Mouse (Mus musculus): ENCODE data around the gene Nars2.

Gene Nars2

DNA sequence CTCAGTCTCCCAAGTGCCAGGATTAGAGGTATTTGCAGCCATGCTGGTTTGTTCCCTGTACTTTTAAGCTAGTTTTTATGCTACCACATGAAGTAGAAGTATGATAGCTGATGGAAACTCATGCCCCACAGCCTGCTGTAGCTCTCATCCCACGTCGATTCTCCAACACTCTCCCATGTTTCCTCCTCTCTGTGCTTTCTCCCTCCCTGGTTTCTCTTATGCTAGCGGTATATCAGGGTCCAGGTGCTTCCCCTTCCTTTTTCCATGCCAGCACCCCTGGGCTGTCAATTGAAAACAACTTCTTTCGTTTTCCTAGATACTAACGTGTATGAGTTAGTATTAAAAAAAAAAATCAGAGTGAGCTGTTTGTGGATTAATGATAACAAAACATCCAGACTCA lies 120.8 kb downstream of the Nars2 start:
- no peak for DNase-seq (ENCODE audit: extremely low spot score, low spot score)

DNA sequence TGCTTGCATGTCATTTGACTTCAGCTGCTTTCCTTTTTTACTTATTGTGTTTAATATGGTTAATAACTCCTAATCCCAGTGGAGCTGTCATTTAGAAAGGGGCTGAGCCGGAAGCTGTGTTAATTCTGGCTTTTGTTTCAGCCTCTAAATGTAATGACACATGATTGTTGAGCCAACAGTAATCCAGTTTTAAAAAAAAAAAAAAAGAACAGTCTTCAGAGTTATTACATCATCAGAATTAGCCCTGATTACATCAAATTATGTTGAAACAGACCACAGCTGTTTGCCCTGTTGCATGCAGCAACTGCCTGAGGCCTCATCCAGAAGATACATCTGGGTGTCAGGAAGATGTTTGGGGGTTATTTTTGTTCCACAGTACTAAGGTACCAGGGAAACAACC lies 123.7 kb downstream of the Nars2 start:
- DNase-seq (ENCODE audit: extremely low spot score, low spot score): no peak

DNA sequence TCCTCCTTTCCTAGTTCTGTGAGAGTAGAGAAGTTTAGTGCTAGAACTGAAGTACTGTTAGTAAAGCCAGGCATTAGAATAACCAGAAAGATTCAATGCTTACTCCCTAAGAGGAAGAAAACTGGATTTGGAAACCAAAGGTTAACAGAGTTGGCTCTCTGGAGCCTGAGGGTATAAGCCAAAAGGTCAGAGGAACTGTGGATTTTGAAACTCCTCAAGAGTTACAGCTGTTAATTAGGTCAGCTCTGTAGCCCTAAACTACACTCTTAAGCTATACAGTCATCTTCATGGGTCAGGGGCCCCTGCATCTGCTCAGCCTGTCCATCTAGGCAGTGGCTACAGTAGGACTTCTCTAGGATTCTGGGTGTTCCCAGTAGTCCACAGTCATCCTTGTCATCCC lies 125.7 kb downstream of the Nars2 start:
- no peak for DNase-seq (ENCODE audit: extremely low spot score, low spot score)

DNA sequence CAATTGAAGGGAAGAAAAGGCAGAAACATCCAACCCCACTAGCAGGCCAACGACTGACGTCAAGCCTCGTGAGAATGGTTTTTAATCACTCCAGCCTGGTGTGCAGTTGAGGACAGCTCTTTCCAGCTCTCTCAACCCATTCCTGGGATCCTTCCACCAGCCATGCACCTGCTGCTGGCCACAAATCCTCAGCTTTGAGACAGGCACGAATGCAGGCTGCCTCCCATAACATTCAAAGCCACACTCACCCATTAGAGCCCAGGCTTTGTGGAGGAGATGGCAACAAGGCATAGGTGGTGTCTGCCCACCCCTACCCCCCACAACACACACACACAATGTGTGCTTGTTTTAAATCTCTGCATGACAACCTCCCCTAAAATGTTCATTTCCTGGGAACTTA lies 127.4 kb downstream of the Nars2 start:
- peak; percentile 13 for DNase-seq (ENCODE audit: extremely low spot score, low spot score)

DNA sequence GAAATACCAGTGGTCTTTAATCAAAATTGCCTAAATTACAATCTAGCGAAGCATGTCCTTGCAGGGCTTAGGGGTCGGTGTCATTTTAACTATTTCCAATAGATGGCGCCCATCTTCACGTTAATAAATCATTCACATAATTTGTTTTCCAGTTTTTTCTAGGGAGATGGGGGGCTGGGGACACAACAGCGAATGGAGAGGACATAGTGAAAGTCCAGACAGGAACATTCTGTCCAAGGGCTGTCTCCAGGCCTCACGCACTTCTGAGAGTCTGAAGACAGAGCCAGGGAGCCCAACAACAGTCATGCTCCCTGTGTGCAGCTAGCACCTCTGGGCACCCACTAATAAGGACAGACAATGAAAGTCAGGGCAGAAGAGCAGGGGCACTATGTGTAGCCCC lies 127.8 kb downstream of the Nars2 start:
- DNase-seq (ENCODE audit: extremely low spot score, low spot score): no peak

DNA sequence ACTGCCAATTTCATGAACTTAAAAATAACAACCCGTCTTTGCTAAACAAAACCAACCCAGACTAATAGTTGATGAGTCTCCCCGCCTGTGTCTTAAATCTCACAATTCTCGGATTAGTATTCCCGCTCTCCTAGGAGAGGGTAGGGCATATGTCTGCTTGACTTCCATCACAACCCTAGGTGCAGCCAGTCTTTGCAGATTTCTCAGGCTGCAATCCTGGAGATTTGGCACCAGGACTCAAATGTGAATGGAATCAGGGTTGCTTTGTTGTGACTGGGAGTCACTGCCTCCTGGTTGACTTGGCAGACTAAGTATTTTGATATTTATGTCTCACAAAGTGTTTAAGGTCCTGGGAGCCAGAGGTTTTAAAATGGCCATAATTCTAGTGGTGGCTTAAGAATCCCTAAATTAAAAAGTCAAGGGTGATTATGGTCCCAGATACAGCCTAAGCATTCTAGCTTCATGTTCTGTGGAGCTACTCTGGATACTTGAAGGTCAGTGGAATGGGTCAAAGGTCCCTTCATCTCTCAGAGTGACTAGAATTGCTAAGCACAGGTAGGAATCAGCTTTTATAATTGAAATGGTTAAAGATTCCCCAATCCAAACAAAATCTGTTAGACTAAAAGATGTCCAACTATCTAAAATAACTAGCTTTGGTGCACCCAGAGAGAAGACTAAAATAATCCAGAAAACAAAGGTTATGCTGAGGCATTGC lies 128.5 kb downstream of the Nars2 start:
- no peak for DNase-seq (ENCODE audit: extremely low spot score, low spot score)

DNA sequence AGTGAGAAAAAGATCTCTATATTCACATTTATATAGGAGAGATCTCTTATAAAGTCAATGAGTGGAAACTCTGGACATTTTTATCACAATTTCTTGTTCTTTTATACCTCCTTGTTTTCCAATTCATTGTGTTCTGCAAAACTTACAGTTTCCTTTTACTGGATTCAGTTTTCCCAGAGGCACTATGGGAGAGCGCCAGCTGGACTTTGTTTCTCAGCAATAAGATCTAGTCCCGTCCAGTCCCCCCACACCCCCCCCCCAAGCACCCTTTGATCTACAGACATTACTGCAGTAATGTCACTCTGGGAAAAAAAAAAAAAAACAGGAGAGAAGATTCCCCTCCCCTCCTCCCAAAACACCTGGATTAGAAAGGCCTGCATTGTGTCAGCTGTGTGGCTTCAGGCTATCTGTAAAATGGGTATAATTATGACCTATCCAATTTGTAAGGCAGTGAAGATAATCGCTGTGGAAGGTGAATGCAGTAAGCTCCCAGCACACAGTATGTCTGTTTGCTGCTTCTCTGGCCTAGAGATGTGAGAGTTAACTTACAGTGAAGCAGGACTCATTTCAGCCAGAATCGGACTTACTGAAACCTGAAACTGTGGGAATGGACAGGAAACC lies 129.4 kb downstream of the Nars2 start:
- DNase-seq (ENCODE audit: extremely low spot score, low spot score): no peak

DNA sequence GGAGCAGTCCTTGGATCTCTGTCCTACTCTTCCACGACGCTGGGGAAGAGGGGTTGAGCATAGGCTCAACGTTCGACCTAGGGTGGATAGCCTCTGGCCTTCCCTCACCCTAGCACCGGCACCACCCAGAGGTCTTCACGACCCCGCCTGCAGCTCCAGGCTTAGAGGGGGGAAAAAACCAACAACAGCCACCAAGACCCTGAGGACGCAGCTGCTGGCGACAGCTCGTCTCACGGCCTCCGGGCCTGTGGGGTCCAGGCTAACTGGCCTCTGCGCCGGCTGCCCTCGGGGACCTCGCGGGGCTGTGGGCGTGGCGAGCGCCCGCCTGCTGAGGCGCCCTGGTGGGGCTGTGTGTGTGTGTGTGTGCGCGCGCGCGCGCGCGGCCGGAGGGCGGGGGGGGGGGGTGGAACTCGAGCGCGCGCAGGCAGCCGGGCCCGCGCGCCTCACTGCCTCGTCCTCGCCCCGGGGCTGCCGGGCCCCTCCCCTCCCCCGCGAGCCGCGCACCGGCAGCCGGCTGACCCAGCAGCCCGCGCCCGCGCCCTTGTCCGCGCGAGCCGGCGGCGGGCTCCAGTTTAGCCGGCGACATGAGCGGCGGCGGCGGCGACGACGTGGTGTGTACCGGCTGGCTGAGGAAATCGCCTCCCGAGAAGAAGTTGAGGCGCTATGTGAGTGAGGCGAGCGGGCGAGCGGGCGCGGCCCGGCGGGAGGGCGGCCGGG lies 130.1 kb downstream of the Nars2 start, which contains the start of gene Gab2:
Gene Gab2 (plus strand): TSS at position 345 of the 717 bp plus-strand sequence.
- DNase-seq (ENCODE audit: extremely low spot score, low spot score): peak; percentile 86

DNA sequence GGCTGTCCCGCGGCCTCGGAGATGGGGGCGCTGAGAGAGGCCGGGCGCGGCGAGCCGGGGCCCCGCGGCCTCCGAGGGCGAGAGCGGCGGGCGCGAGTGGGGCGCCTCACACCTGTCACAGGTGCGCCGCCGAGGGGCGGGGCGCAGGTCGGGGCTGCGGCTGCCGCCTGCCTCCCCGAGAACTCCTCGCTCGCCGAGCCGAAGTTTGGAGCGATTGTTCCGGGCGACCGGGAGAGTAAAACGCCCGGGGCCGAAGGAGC lies 130.6 kb downstream of the Nars2 start:
- no peak for DNase-seq (ENCODE audit: extremely low spot score, low spot score)

DNA sequence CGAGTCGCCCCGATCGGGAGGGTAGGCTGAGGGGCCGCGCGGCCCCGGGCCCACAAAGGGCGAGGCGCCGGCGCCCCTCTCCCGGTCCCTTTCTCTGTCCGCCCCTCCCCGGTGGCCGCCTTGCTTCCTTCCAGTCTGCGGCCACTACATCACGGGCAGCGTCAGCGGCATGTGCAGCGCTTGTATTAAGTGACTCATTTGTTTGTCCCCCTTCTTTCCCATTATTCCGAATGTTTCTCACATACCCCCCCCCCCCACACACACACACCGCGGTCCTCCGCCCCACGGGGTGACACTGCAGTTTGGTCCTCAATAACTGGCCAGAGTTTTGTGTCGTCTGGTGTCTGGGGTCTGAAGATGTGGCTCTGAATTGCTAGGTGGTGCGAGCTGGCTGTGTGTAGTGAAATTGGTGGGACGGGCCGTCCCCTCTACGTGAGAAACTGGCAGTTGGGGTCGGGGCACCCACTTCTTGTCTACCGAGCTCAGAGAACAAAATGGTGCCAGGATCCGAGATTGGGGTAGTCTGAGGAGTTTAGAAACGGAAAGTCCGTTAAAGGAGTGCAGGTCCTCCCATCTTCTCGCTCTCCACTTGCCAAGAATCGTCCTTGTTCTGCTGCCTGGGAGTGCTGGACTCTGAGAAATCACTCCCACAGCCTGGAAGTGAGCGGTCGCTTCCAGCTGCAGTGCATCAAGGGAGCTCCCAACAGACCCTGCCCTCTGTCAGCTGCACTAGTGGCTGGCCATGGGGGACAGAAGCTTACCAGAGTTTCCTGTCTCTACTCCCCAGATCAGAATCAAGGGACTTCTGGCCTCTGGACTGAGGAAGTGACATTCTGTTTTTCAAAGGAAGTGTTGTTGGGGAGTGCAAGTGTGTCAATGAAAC lies 131.2 kb downstream of the Nars2 start:
- peak; percentile 62 for DNase-seq (ENCODE audit: extremely low spot score, low spot score)

DNA sequence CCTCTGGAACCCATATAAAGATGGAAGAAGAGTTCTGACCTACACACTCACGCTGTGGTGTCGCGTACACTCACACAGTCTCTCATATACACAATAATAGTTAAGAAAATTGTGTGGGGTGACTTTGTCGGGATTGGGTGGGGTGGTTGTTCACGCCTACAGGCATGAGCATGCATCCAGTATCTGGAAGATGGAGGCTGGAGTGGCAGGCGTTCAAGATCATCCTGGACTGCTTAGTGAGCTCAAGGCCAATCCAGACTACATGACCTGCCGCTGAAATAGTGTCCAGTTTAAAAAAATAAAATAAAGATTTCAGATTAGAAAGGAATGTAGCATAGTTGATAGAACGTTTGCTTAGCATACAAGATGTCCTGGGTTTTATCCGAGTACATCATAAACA lies 132.3 kb downstream of the Nars2 start:
- DNase-seq (ENCODE audit: extremely low spot score, low spot score): no peak

DNA sequence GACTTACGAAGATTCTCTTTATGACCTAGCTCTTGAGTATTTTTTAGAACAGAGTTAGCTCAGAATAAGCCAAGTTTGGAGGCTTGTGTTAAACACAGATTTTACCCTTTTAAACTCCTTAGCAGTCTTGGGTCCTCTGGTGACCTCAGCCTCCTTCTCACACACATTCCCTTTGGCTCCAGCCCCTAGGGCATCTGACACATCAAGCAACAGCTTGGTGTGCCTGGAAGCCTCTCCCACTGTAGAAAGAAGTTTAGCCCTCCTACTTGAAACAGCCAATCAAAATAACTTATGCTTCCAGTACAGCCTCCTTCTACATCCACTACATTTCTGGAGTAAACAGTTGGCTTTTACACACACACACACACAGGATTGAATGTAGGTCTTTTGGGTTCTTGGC lies 132.9 kb downstream of the Nars2 start:
- no peak for DNase-seq (ENCODE audit: extremely low spot score, low spot score)

DNA sequence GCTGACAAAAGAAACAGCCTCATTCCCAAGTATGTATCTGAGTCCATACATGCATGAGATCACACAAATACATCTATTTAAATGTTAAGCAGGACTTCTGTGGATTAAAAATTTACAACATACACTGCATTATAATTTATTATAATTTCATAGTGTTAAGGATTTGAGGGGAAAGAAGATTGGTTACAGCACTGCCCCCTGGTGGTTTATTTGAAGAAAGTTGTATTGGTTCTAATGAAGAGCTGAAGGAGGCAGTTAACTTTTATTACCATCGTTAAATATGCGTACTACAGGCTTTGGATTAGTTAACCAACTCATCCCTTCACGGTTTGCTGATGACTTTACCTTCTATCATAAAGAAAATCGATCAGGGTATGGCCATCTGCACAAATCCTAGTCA lies 134.0 kb downstream of the Nars2 start:
- DNase-seq (ENCODE audit: extremely low spot score, low spot score): no peak

DNA sequence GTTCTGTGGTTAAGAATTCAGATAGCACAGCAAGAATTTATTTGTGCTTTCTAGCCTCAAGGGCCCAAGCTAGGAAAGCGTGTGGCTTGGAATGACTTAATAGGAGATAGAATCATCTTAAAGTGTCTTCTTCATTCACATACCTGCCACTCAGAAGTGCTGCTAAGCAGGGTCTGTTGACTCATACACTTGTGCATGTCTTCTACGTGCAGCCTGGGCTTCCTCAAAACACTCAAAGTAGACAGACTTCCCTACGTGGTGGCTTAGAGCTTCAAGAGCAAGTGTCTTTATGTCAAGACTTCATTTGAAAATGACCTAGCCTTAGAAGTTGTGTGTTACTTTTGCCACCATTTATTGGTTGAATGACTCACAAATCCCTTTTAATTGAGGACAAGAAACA lies 142.9 kb downstream of the Nars2 start:
- no peak for DNase-seq (ENCODE audit: extremely low spot score, low spot score)

DNA sequence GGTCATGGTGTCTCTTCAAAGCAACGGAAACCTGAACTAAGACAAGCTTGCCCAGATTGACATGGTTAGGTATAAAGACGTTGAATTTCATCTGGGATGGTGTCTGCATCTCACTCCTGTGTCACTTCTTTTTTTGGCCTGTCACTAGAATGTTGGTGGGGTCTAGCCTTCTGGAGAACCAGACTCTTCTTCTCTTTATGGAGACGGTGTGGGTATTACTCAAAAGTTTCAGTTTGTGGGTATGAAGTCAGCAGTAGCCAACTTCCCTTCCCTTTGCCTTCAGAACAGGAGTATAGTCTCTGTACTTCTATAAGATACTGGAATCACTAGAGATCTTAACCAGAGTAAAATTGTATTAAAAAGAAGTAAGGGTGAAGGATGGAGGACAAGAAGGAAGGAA lies 156.8 kb downstream of the Nars2 start:
- DNase-seq (ENCODE audit: extremely low spot score, low spot score): no peak
